Mouse (Mus musculus) kidney, adult 2 months (tissue): ENCODE results near the gene Agbl4. TPM values are rescaled to one million over a fixed set of nuclear protein-coding genes. Genes with fewer than 3 reads are reported as not detected.

ENCODE experiments used
- DNase-seq: peaks from one replicate; pipeline ENCODE4 v3.0.0; 2021
- H3K27ac ChIP-seq: fragments of 200-500 bp; 2 replicates; pipeline ENCODE4 v1.5.1; 2012; ENCODE audit warnings: low read depth, low read length, control low read depth, inconsistent platforms; ENCODE audit not compliant: insufficient read depth
- H3K27me3 ChIP-seq: fragments of 200-500 bp; replicated peaks from 2 replicates; pipeline ENCODE4 v1.6.1; 2012; ENCODE audit warnings: mild to moderate bottlenecking, moderate library complexity, low read length, inconsistent platforms; ENCODE audit not compliant: control insufficient read depth, insufficient read depth
- H3K36me3 ChIP-seq: fragments of 200-500 bp; 2 replicates; pipeline ENCODE4 v1.6.1; 2012; ENCODE audit warnings: mild to moderate bottlenecking, moderate library complexity, low read length, inconsistent platforms; ENCODE audit not compliant: control insufficient read depth, insufficient read depth
- H3K4me1 ChIP-seq: fragments of 200-500 bp; 2 replicates; pipeline ENCODE4 v1.6.1; 2011; ENCODE audit warnings: low read length; ENCODE audit not compliant: control insufficient read depth, insufficient read depth
- H3K4me3 ChIP-seq: fragments of 200-500 bp; 2 replicates; pipeline ENCODE4 v1.5.1; 2011; ENCODE audit warnings: mild to moderate bottlenecking, low read depth, low read length, control low read depth; ENCODE audit not compliant: insufficient read depth
- CTCF ChIP-seq: fragments of 200-500 bp; conservative IDR thresholded peaks from 2 replicates; pipeline ENCODE4 v1.5.1; 2011; ENCODE audit warnings: low read depth, mild to moderate bottlenecking, control low read depth, low read length, moderate library complexity, mixed read lengths; ENCODE audit not compliant: insufficient read depth, insufficient read length
- POLR2A ChIP-seq: fragments of 200-500 bp; IDR thresholded peaks from one replicate; pipeline ENCODE4 v1.6.1; 2011; ENCODE audit warnings: low read depth, low read length, control low read depth
- WGBS: fragments of 180-500 bp; shearing (Covaris S2); methylation state at CpG from one replicate; pipeline ENCODE4 v1.1.7; 2018; 5-methylcytosine and 5-hydroxymethylcytosine counted together
- polyA plus RNA-seq: library from polyadenylated mRNA; depleted of rRNA; stranded (reverse); fragments of >200 nt; gene quantifications from 2 replicates; pipeline ENCODE4 v1.2.3, GENCODE M21; 2012

Agbl4 gene
- polyA plus RNA-seq, 1 experiment: 0.16 TPM

DNA sequence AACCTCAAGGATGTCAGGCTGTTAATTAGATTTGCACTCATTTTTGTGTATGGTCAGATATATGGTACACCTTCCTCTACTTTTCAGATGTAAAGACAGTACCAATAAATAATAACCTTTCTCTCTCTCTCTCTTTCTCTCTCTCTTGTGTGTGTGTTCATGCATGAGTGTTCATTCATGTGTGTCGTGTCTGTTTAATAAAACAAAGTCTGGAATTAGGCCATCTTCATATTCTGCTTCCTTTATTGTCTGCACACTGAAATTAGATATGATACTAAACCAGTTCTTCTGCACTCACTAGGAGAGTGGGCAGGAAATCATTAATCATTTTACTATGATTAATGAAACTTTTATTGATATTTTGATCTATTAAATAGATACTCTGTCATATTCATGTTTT, 276.7 kb downstream of the Agbl4 start:
- no peak overlapping the region for H3K4me3 ChIP-seq
- TF ChIP-seq CTCF (no peak), POLR2A (no peak)
- H3K36me3 ChIP-seq: no peaks in the 10 kb centered on the region
- H3K27ac ChIP-seq: no peak overlapping the region
- no peaks in the 10 kb centered on the region for H3K27me3 ChIP-seq
- 46% methylated on average over 1 of the region's 1 CpGs for WGBS
- no peak for DNase-seq
- no peaks in the 10 kb centered on the region for H3K4me1 ChIP-seq

DNA sequence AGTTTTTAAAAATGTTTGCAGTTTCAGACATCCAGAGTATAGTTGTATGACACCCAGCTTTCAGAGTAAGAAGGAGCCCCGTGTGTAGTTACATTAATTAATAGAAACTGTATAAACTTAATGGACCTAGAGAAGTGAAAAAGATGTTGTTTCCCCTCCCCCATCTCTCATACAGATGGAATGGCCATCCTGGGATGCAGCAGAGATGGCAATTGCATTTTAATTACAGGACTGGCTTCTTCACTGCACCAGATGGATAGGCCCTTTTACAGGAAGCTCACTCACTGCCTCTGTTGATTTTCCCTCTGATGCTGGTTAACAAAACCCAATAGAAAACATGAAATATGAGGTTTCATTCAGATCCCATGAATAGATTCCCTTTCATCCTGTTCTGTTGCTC, 337.7 kb downstream of the Agbl4 start:
- 76% methylated on average over 1 of the region's 1 CpGs for WGBS
- DNase-seq: no peak
- no peak overlapping the region for H3K4me3 ChIP-seq
- H3K36me3 ChIP-seq: no peaks in the 10 kb centered on the region
- H3K27me3 ChIP-seq: no peaks in the 10 kb centered on the region
- no peak for TF ChIP-seq CTCF
- no peak for TF ChIP-seq POLR2A
- no peaks in the 10 kb centered on the region for H3K4me1 ChIP-seq
- no peak overlapping the region for H3K27ac ChIP-seq

DNA sequence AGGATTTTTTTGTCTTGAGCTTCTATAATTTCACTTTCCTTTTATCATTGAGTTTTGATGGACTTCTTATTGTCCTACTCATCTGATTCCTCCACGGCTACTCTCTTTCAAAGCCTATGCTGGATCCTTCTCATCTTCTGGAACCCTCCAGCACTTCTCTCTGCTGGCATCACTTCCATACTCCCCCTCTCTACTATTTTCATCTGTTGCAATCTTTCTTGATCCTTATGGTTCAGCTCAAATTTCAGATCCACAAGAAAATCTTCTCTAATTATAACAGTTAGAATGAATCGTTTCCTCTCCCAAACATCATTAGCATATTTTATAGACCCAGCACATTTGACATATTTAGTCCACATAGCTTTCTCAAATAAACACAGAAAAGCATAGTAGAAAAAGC, 360.5 kb downstream of the Agbl4 start:
- Histone ChIP-seq H3K4me1 (no peaks in the 10 kb centered on the region), H3K27ac (no peak overlapping the region), H3K27me3 (no peaks in the 10 kb centered on the region), H3K36me3 (no peaks in the 10 kb centered on the region), H3K4me3 (no peak overlapping the region)
- 69% methylated on average over 2 of the region's 2 CpGs for WGBS
- TF ChIP-seq POLR2A: no peak
- no peak for TF ChIP-seq CTCF
- no peak for DNase-seq

DNA sequence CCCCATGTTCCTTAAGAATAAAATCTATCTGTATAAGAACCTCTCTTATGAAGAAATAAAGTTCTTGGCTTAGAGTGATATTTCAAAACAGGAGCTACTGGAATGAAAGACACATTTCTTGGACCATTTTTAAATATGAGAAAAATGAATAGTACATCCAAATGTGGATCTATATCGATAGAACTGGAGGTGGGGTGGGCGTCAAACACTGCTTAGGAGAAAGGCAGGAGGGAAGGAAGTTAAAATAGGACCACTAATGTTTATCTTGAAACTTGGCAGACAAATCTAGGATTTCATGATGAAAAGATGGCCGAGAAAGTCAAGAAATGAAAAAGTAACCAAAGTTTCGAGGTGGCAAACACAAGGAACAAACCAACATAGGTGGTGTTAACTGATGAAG, 391.1 kb downstream of the Agbl4 start:
- WGBS: 73% methylated on average over 4 of the region's 4 CpGs
- Histone ChIP-seq H3K4me1 (no peaks in the 10 kb centered on the region), H3K4me3 (no peak overlapping the region), H3K36me3 (no peaks in the 10 kb centered on the region), H3K27me3 (no peaks in the 10 kb centered on the region), H3K27ac (no peak overlapping the region)
- no peak for TF ChIP-seq POLR2A
- TF ChIP-seq CTCF: no peak
- DNase-seq: no peak

DNA sequence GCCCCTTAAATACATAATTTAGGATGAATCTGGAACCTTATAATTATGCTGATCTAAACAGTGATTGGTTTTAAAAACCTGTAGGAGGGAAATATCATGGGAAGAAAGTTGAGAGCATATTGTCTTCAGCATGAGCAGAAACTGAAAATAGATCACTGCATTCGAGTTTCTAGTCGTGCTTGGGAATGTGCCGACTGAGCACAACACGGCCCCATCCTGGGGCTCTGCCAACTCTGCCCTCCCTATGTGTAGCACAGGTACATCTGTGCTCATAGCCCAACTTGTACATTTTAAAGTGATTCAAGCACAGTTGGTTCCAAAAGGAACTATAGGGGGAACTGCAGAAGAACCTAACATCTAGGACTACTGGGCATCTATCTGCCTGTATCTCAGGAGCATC, 402.4 kb downstream of the Agbl4 start:
- WGBS: 49% methylated on average over 4 of the region's 4 CpGs
- Histone ChIP-seq H3K4me1 (no peaks in the 10 kb centered on the region), H3K36me3 (no peaks in the 10 kb centered on the region), H3K27ac (no peak overlapping the region), H3K4me3 (no peak overlapping the region), H3K27me3 (no peaks in the 10 kb centered on the region)
- TF ChIP-seq POLR2A (no peak), CTCF (no peak)
- peak; percentile 7 for DNase-seq

DNA sequence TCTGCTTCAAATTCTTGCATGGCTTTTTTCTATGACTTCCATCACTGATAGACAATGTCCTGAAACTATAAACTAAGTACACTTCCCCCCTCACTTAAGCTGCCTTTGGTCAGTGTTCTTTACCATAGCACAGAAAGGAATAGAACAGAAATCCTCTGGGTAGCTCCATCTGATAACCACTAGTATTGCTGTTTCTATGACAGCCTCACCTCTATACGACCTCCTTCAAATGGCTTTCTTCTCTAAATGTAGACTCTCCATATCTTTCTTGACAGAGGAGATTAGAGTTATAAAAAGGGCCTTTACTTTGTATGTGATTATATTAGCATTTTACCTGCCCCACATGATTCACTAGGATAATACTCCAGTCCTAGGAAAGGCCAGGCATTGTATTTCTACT, 413.5 kb downstream of the Agbl4 start:
- H3K27me3 ChIP-seq: no peaks in the 10 kb centered on the region
- H3K4me3 ChIP-seq: no peak overlapping the region
- no peak overlapping the region for H3K27ac ChIP-seq
- TF ChIP-seq POLR2A: no peak
- TF ChIP-seq CTCF: no peak
- 78% methylated on average over 1 of the region's 1 CpGs for WGBS
- H3K36me3 ChIP-seq: no peaks in the 10 kb centered on the region
- H3K4me1 ChIP-seq: no peaks in the 10 kb centered on the region
- no peak for DNase-seq

DNA sequence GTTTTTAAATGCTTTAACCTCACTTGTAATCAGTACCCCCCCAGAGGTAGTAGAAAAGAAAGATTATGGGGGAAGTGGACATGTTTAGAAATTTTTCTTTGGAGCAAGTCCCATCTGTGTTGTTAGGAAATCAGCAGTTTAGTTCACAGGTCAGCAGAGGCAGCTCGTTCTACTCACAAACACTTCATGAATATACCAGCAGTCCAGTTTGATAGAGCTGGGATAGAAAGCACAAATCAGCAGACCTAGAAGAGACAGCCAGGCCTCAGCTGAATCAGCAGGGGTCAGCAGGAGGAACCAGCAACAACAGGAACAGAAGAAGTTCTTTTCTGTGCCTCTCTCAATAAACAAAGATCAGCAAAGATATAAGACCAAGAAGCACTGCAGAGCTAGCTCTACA, 435.3 kb downstream of the Agbl4 start:
- Histone ChIP-seq H3K27me3 (no peaks in the 10 kb centered on the region), H3K4me3 (no peak overlapping the region), H3K36me3 (no peaks in the 10 kb centered on the region), H3K4me1 (no peaks in the 10 kb centered on the region), H3K27ac (no peak overlapping the region)
- 44% methylated on average over 1 of the region's 1 CpGs for WGBS
- DNase-seq: no peak
- TF ChIP-seq POLR2A (no peak), CTCF (no peak)

DNA sequence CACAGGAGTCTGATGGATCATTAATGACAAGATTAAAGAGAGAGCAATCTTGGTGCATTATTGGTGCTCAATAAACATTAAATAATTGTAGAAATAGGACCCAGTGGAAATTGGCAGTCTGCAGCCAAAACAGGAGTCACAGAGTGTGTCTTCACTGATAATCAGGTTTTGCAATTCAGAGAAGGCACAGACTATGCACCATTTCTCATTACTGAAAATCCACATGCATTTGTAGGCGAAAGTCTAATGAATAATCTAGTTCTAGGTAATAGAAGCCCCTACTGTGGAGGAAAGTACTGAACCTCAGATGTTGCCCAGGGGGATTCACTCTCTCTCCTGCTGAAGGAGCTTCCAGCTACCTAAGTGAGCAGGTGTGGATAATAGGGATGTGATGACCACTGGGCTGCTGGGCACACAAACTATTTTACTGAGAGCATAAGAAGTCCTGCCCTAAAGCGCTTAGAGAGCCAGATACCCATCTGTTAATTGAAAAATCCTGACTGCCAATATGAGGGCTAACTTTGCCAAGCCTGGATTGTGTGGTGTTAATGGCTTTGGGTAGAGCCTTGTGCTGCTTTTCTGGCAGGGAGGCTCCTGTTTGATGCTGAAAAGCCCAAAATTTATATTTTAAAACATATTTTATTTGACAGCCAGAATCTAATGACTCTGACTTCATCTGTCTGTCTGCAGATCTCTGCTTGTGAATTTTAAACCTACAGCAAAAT, 482.4 kb downstream of the Agbl4 start:
- Histone ChIP-seq H3K27ac (no peak overlapping the region), H3K4me3 (no peak overlapping the region), H3K4me1 (no peaks in the 10 kb centered on the region), H3K36me3 (no peaks in the 10 kb centered on the region), H3K27me3 (no peaks in the 10 kb centered on the region)
- WGBS: 71% methylated on average over 2 of the region's 2 CpGs
- no peak for TF ChIP-seq POLR2A
- TF ChIP-seq CTCF: no peak
- no peak for DNase-seq
